20 mouse cellular contexts compared by ENCODE assay signal in genomic region chr2:91708361-91708760, GRCm38 (mm10).
"Had no signal": no experiment of that assay in that cellular context is flagged by ENCODE, and none has a peak within 500 bp of the region (broad histone marks: within the 10 kb centered on the region; RNA-seq: fewer than 3 reads in every experiment).

No protein-coding gene starts in this region.

- DNase-seq: lung, adult 2 months; lung, postnatal 14 days; lung, postnatal 36 days; retina, postnatal 1 day; right cerebral cortex, adult 18-20 months; right cerebral cortex, postnatal 25 days; right cerebral cortex, postnatal 4 days; spleen, adult 18-20 months; thymus, adult 18-20 months; thymus, postnatal 14 days; thymus, postnatal 36 days had no signal

- H3K4me3 ChIP-seq: lung, embryonic 15.5 days; midbrain, embryonic 13.5 days; midbrain, embryonic 15.5 days; neural tube, embryonic 13.5 days; neural tube, embryonic 15.5 days had no signal

- H3K27ac ChIP-seq: lung, embryonic 15.5 days; macrophage; midbrain, embryonic 13.5 days; midbrain, embryonic 15.5 days; neural tube, embryonic 13.5 days; neural tube, embryonic 15.5 days had no signal

- H3K27me3 ChIP-seq: lung, embryonic 15.5 days; megakaryocyte, embryonic 14.5 days; midbrain, embryonic 13.5 days; midbrain, embryonic 15.5 days; neural tube, embryonic 13.5 days; neural tube, embryonic 15.5 days had no signal

- H3K4me2 ChIP-seq: lung, embryonic 15.5 days; midbrain, embryonic 11.5 days; midbrain, embryonic 13.5 days; midbrain, embryonic 15.5 days; neural tube, embryonic 13.5 days; neural tube, embryonic 15.5 days had no signal

- H3K9ac ChIP-seq: lung, embryonic 15.5 days; midbrain, embryonic 13.5 days; midbrain, embryonic 15.5 days; neural tube, embryonic 13.5 days; neural tube, embryonic 15.5 days had no signal

- H3K9me3 ChIP-seq: lung, embryonic 15.5 days; megakaryocyte, embryonic 14.5 days; midbrain, embryonic 13.5 days; midbrain, embryonic 15.5 days; neural tube, embryonic 13.5 days; neural tube, embryonic 15.5 days had no signal

- H3K36me3 ChIP-seq: lung, embryonic 15.5 days; midbrain, embryonic 13.5 days; midbrain, embryonic 15.5 days; neural tube, embryonic 13.5 days; neural tube, embryonic 15.5 days had no signal

- ATAC-seq: lung, postnatal 0 days; midbrain, embryonic 13.5 days; midbrain, embryonic 15.5 days had no signal
